Mouse (Mus musculus) spleen, postnatal 10 days (tissue): ENCODE measurements around the gene Rnf13.
"Not testable (repeated sequence)": the region's sequence is repeated elsewhere in the genome, so short reads cannot be mapped to it uniquely, and the experiment has no call there.

Source experiments
- DNase-seq, 2 experiments: peaks; one replicate each; pipeline ENCODE4 v3.0.0; 2021 to 2022; ENCODE audit warnings: low spot score in 2 of 2

Rnf13 gene

GRCm38 (mm10) chr3:57735511-57736370, at the start of gene Rnf13:
Rnf13 (plus strand) TSS chr3:57736062.
- peak; percentile 86 to 93 for DNase-seq

- no peak for DNase-seq
These were observed 44.1 kb upstream of the Rnf13 start for GRCm38 (mm10) chr3:57691772-57692171.

GRCm38 (mm10) chr3:57692719-57693118, 43.1 kb upstream of the Rnf13 start, which contains the start of gene Ankub1:
Ankub1 (minus strand) TSS chr3:57692799.
- DNase-seq: no peak

- DNase-seq: no peak
These were observed 39.6 kb upstream of the Rnf13 start for GRCm38 (mm10) chr3:57696249-57696648.

GRCm38 (mm10) chr3:57696779-57697178, 39.1 kb upstream of the Rnf13 start:
- no peak for DNase-seq

- no peak for DNase-seq
These were observed 21.7 kb upstream of the Rnf13 start for GRCm38 (mm10) chr3:57714151-57714550.

GRCm38 (mm10) chr3:57732206-57732915, 3.5 kb upstream of the Rnf13 start:
- no peak for DNase-seq

GRCm38 (mm10) chr3:57736419-57737095, 695 bp downstream of the Rnf13 start:
- no peak for DNase-seq

GRCm38 (mm10) chr3:57739830-57740229, 4.0 kb downstream of the Rnf13 start:
- DNase-seq: no peak

GRCm38 (mm10) chr3:57748576-57749267, 12.9 kb downstream of the Rnf13 start:
- no peak for DNase-seq

GRCm38 (mm10) chr3:57776915-57777314, 41.1 kb downstream of the Rnf13 start:
- DNase-seq: no peak

- DNase-seq: no peak
These were observed 52.6 kb downstream of the Rnf13 start for GRCm38 (mm10) chr3:57788472-57788871.

GRCm38 (mm10) chr3:57789005-57789962, 53.4 kb downstream of the Rnf13 start:
- no peak for DNase-seq

GRCm38 (mm10) chr3:57791104-57791503, 55.2 kb downstream of the Rnf13 start:
- no peak for DNase-seq

- not testable (repeated sequence) for DNase-seq
These were observed 59.2 kb downstream of the Rnf13 start for GRCm38 (mm10) chr3:57795071-57795470.

- DNase-seq: no peak
These were observed 79.6 kb downstream of the Rnf13 start for GRCm38 (mm10) chr3:57815447-57815846.

GRCm38 (mm10) chr3:57825866-57826265, 90.0 kb downstream of the Rnf13 start:
- no peak for DNase-seq

GRCm38 (mm10) chr3:57833585-57833984, 97.7 kb downstream of the Rnf13 start:
- DNase-seq: no peak

GRCm38 (mm10) chr3:57836911-57837310, 101.0 kb downstream of the Rnf13 start:
- DNase-seq: no peak

GRCm38 (mm10) chr3:57843775-57844174, 107.9 kb downstream of the Rnf13 start:
- no peak for DNase-seq
